In genomic region chr2:32423481-32424331, GRCm38 (mm10) we compare ENCODE assay signal across 8 mouse cellular contexts. TPM values are rescaled to one million over a fixed set of nuclear protein-coding genes. Genes with fewer than 3 reads are reported as not detected.
A peak's percentile ranks its signal among the peaks of the same experiment; 100 is the strongest.
DNase-seq lines count a peak whose midpoint lies in the region; ATAC-seq and TF ChIP-seq lines count a peak whose summit lies in the region.

No protein-coding gene starts in this region.

- H3K36me3 ChIP-seq in heart, embryonic 15.5 days: peaks cover 19% of the 10 kb centered on the region; the same call in 1 of the 2 replicates
- peaks cover 14% of the 10 kb centered on the region for H3K36me3 ChIP-seq in kidney, embryonic 16.5 days (ENCODE audit: insufficient read depth, low read length)

- H3K4me2 ChIP-seq in heart, embryonic 15.5 days: peak overlapping the region; percentile 80
- H3K4me2 ChIP-seq in kidney, embryonic 16.5 days (replicated peaks; ENCODE audit: low read depth, low read length): peak overlapping the region; percentile 68

- H3K4me3 ChIP-seq in embryonic fibroblast, embryonic 13.5 days (ENCODE audit: insufficient read depth, low read length): peak overlapping the region; percentile 53
- H3K4me3 ChIP-seq in heart, embryonic 15.5 days: peak overlapping the region; percentile 48
- peak overlapping the region; percentile 49 for H3K4me3 ChIP-seq in kidney, embryonic 16.5 days (ENCODE audit: low read length)

- no peaks in the 10 kb centered on the region for H3K9me3 ChIP-seq in heart, embryonic 15.5 days (replicated peaks)
- H3K9me3 ChIP-seq in kidney, embryonic 16.5 days (ENCODE audit: low read length): no peaks in the 10 kb centered on the region

- peak; percentile 75 for TF ChIP-seq POLR2A in embryonic fibroblast, embryonic 13.5 days (IDR thresholded peaks at IDR 0.05; ENCODE audit: low read depth, low read length)

- WGBS in heart, embryonic 15.5 days: 2% methylated on average over 14 of the region's 14 CpGs
- WGBS in kidney, embryonic 16.5 days: under 1% methylated on average over 14 of the region's 14 CpGs

- H3K4me1 ChIP-seq in embryonic fibroblast, embryonic 13.5 days (ENCODE audit: control insufficient read depth, insufficient read depth, low read length): peaks cover 18% of the 10 kb centered on the region
- peaks cover 48% of the 10 kb centered on the region for H3K4me1 ChIP-seq in heart, embryonic 15.5 days (replicated peaks)
- peaks cover 49% of the 10 kb centered on the region for H3K4me1 ChIP-seq in kidney, embryonic 16.5 days (ENCODE audit: insufficient read depth, low read length)

- H3K9ac ChIP-seq in heart, embryonic 15.5 days: peak overlapping the region; percentile 46
- peak overlapping the region; percentile 61 for H3K9ac ChIP-seq in kidney, embryonic 16.5 days (replicated peaks; ENCODE audit: low read length)

- no peak for TF ChIP-seq CTCF in embryonic fibroblast, embryonic 13.5 days (IDR thresholded peaks at IDR 0.05; ENCODE audit: borderline replicate concordance, insufficient read depth, low read length)

- peak; percentile 92 for ATAC-seq in heart, embryonic 15.5 days (replicated peaks; ENCODE audit: insufficient number of reproducible peaks, insufficient read depth, low FRiP score, low read depth)
- peak; percentile 93 for ATAC-seq in kidney, embryonic 16.5 days (ENCODE audit: low FRiP score, low TSS enrichment)

- H3K27me3 ChIP-seq in heart, embryonic 15.5 days: no peaks in the 10 kb centered on the region
- H3K27me3 ChIP-seq in kidney, embryonic 16.5 days (ENCODE audit: insufficient read depth, low read length): no peaks in the 10 kb centered on the region

- peak; percentile 32 for DNase-seq in layer of hippocampus, adult 11-12 months (ENCODE audit: low spot score)
- no peak for DNase-seq in layer of hippocampus, adult 9-10 months (ENCODE audit: low spot score)
- DNase-seq in adrenal gland, postnatal 14 days: peak; percentile 84
- peak; percentile 92 for DNase-seq in lung, postnatal 25 days (ENCODE audit: low spot score)
- DNase-seq in ovary, postnatal 36 days (ENCODE audit: low spot score): peak; percentile 48

- H3K27ac ChIP-seq in embryonic fibroblast, embryonic 13.5 days (ENCODE audit: insufficient read depth, low read length): peak overlapping the region; percentile 82
- H3K27ac ChIP-seq in heart, embryonic 15.5 days: peak overlapping the region; percentile 84
- peak overlapping the region; percentile 94 for H3K27ac ChIP-seq in kidney, embryonic 16.5 days (ENCODE audit: low read length)

RNA-seq across cellular contexts. Expression of gene Naif1, which starts 26.6 kb away (rescaled TPM):
- total RNA-seq in adrenal gland, postnatal 14 days (2021): 4.3 and 4.4 TPM in 2 replicates
- polyA plus RNA-seq in embryonic fibroblast, embryonic 13.5 days (2011; ENCODE audit: insufficient read length, low read depth, missing spikeins): 3.5 and 3.8 TPM in 2 replicates
- 4.0 and 5.1 TPM in 2 replicates for polyA plus RNA-seq in heart, embryonic 15.5 days (2015; fragmentation: Nextera tagmentation; extraction: Ambion mirVana)
- 7.3 and 8.2 TPM in 2 replicates for polyA plus RNA-seq in kidney, embryonic 16.5 days (2015; fragmentation: Nextera tagmentation; extraction: Ambion mirVana)

RNA-seq across cellular contexts. Expression of gene Slc25a25, which starts 27.5 kb away (rescaled TPM):
- total RNA-seq in adrenal gland, postnatal 14 days (2021): 63.6 and 119 TPM in 2 replicates
- polyA plus RNA-seq in embryonic fibroblast, embryonic 13.5 days (2011; ENCODE audit: insufficient read length, low read depth, missing spikeins): 10.7 and 16.6 TPM in 2 replicates
- 9.1 and 12.1 TPM in 2 replicates for polyA plus RNA-seq in heart, embryonic 15.5 days (2015; fragmentation: Nextera tagmentation; extraction: Ambion mirVana)
- 21.2 and 21.9 TPM in 2 replicates for polyA plus RNA-seq in kidney, embryonic 16.5 days (2015; fragmentation: Nextera tagmentation; extraction: Ambion mirVana)

RNA-seq across cellular contexts. Expression of gene Ptges2, which starts 28.0 kb away (rescaled TPM):
- total RNA-seq in adrenal gland, postnatal 14 days (2021): 75.8 and 80.5 TPM in 2 replicates
- 14.3 and 18.0 TPM in 2 replicates for polyA plus RNA-seq in embryonic fibroblast, embryonic 13.5 days (2011; ENCODE audit: insufficient read length, low read depth, missing spikeins)
- 38.2 and 41.8 TPM in 2 replicates for polyA plus RNA-seq in heart, embryonic 15.5 days (2015; fragmentation: Nextera tagmentation; extraction: Ambion mirVana)
- polyA plus RNA-seq in kidney, embryonic 16.5 days (2015; fragmentation: Nextera tagmentation; extraction: Ambion mirVana): 38.3 and 39.5 TPM in 2 replicates

RNA-seq across cellular contexts. Expression of gene Lcn2, which starts 35.7 kb away (rescaled TPM):
- total RNA-seq in adrenal gland, postnatal 14 days (2021): 7.1 and 9.6 TPM in 2 replicates
- polyA plus RNA-seq in embryonic fibroblast, embryonic 13.5 days (2011; ENCODE audit: insufficient read length, low read depth, missing spikeins): not detected in 2 replicates
- 2.2 and 2.8 TPM in 2 replicates for polyA plus RNA-seq in heart, embryonic 15.5 days (2015; fragmentation: Nextera tagmentation; extraction: Ambion mirVana)
- polyA plus RNA-seq in kidney, embryonic 16.5 days (2015; fragmentation: Nextera tagmentation; extraction: Ambion mirVana): 9.0 and 12.7 TPM in 2 replicates

RNA-seq across cellular contexts. Expression of gene 1110008P14Rik, which starts 42.0 kb away (rescaled TPM):
- 142 and 159 TPM in 2 replicates for total RNA-seq in adrenal gland, postnatal 14 days (2021)
- 28.8 and 30.3 TPM in 2 replicates for polyA plus RNA-seq in embryonic fibroblast, embryonic 13.5 days (2011; ENCODE audit: insufficient read length, low read depth, missing spikeins)
- 43.9 and 46.0 TPM in 2 replicates for polyA plus RNA-seq in heart, embryonic 15.5 days (2015; fragmentation: Nextera tagmentation; extraction: Ambion mirVana)
- polyA plus RNA-seq in kidney, embryonic 16.5 days (2015; fragmentation: Nextera tagmentation; extraction: Ambion mirVana): 50.1 and 51.6 TPM in 2 replicates
